Mouse (Mus musculus) adrenal gland, postnatal 10 days (tissue): ENCODE measurements around the gene Gm47985. TPM values are rescaled to one million over a fixed set of nuclear protein-coding genes. Genes with fewer than 3 reads are reported as not detected.
"Not testable (repeated sequence)": the region's sequence is repeated elsewhere in the genome, so short reads cannot be mapped to it uniquely, and the experiment has no call there.

Experiments
- DNase-seq: peaks from one replicate; pipeline ENCODE4 v3.0.0; 2021; ENCODE audit warnings: mixed read lengths
- total RNA-seq, 2 experiments: library from RNA; stranded (reverse); gene quantifications; 2 replicates each; pipeline ENCODE4 v1.2.3; 2021

Gene Gm47985
- total RNA-seq, 2 experiments from 2014 or later, result not detected

GRCm38 (mm10) chr1:151177030-151177936, 5.1 kb upstream of the Gm47985 start:
- peak; percentile 17 for DNase-seq

GRCm38 (mm10) chr1:151177937-151178271, 4.4 kb upstream of the Gm47985 start:
- peak; percentile 13 for DNase-seq

DNA sequence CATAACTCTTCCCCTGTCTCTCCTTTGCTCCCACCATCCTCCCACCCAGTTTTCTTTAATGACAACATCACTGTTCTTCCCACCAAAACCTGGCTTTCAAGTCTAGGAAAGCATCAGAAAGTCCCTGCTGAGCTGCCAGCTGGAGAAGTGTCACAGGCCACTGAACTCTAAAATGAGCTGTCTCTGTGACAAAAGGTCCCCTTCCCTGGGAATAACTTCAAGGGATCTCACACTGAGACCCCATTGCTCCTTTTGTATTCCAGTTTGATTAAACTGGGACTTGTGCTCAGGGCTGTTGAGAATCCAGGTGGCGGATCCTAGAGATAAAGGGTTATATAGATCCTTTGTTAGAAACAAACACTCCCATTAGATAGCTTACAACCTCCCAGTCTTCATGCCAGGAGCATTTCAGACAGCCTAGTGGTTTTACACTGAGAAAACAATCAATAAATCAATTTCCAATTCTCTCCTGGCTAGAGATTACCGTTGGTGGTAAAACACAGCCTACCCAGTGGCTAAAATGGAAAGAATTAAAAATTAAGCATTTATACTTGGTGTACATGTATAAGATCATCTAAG, 3.7 kb upstream of the Gm47985 start:
- no peak for DNase-seq

GRCm38 (mm10) chr1:151180167-151180566, 2.2 kb upstream of the Gm47985 start:
- no peak for DNase-seq

DNA sequence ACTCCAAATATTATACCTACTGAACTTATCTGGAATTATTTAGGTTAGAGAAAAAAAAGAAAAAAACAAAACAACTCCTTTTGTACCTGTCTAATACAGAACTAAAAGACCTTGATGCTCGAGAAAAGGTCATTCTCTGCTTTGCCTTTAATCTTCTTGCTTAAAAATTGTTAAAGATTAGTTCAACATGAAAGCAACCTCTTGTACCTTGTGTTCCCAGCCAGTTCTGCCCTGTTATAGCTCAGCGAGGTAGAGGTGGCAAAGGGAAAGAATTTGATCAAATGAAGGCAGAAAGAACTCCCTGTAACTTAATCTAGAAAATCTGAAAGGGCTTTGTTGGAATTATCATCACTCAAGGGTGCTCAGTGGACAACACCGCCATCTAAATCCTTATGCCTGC, 3.8 kb downstream of the Gm47985 start:
- not testable (repeated sequence) for DNase-seq

GRCm38 (mm10) chr1:151186879-151187424, 4.6 kb downstream of the Gm47985 start:
- DNase-seq, result not testable (repeated sequence)

- DNase-seq, result no peak
Measured at GRCm38 (mm10) chr1:151188469-151188868, 6.1 kb downstream of the Gm47985 start.

GRCm38 (mm10) chr1:151192075-151192474, 9.7 kb downstream of the Gm47985 start, which contains the start of gene Gm8947:
Gm8947 (plus strand) TSS chr1:151192376.
- DNase-seq, result not testable (repeated sequence)

GRCm38 (mm10) chr1:151192739-151193138, 10.4 kb downstream of the Gm47985 start:
- DNase-seq, result not testable (repeated sequence)

- DNase-seq, result not testable (repeated sequence)
Measured at GRCm38 (mm10) chr1:151195986-151196385, 13.6 kb downstream of the Gm47985 start.

DNA sequence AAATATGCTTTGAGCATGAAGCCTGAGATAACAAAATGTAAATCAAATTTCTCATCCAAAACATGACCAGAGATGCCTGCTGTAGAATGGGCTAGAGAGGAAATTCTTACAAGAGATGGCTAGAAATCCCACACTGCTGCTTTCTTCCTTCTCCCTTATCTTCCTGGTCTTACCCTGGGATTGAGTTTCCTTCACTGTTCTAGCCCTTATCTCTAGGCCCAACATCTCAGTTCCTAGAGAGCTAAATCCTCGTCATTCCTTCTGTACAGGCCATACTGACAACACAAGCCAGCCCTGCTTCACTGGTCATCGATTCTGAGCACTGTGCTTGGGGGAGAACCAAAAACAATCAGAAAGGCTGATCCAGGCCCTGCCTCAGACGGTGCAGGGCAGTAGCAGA, 14.4 kb downstream of the Gm47985 start:
- not testable (repeated sequence) for DNase-seq

GRCm38 (mm10) chr1:151198120-151198519, 15.8 kb downstream of the Gm47985 start, which contains the start of gene Gm47995:
Gm47995 (plus strand) TSS chr1:151198448.
- not testable (repeated sequence) for DNase-seq

- not testable (repeated sequence) for DNase-seq
Measured at GRCm38 (mm10) chr1:151200620-151201019, 18.3 kb downstream of the Gm47985 start.

- not testable (repeated sequence) for DNase-seq
Measured at GRCm38 (mm10) chr1:151202771-151203170, 20.4 kb downstream of the Gm47985 start.

DNA sequence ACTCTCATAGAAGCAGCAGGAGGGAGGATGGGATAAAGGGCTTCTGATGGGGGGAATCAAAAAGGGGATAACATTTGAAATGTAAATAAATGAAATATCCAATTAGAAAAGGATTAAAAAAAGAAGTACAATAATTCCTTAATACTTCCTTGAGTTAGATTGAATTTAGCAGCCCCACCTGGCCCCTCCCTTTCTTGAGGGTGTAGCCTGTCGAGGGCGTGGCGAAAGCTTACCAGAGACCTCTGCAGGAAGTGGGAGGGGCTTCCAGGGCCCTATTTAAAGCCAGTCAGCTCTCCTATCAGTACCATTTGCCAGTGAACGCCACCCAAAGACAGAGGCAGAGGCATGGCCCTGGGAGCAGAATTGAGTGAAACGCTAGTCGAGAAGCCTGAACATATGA, 21.5 kb downstream of the Gm47985 start, which contains the start of gene 3110040M04Rik:
Gene 3110040M04Rik (plus strand): TSS at position 304 of the 400 bp plus-strand sequence.
- DNase-seq, result not testable (repeated sequence)

- not testable (repeated sequence) for DNase-seq
Measured at GRCm38 (mm10) chr1:151208493-151208892, 26.2 kb downstream of the Gm47985 start.

- not testable (repeated sequence) for DNase-seq
Measured at GRCm38 (mm10) chr1:151208944-151209343, 26.6 kb downstream of the Gm47985 start.

DNA sequence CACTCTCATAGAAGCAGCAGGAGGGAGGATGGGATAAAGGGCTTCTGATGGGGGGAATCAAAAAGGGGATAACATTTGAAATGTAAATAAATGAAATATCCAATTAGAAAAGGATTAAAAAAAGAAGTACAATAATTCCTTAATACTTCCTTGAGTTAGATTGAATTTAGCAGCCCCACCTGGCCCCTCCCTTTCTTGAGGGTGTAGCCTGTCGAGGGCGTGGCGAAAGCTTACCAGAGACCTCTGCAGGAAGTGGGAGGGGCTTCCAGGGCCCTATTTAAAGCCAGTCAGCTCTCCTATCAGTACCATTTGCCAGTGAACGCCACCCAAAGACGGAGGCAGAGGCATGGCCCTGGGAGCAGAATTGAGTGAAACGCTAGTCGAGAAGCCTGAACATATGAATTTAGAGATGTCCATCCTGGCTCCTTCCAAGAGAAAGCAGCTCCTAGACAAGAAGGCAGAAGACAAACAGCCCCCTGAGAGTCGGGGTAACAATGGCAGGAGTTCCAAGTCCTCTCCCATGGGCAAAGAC, 27.6 kb downstream of the Gm47985 start, which contains the start of gene Gm47996:
Gene Gm47996 (plus strand): TSS at position 308 of the 532 bp plus-strand sequence.
- not testable (repeated sequence) for DNase-seq

GRCm38 (mm10) chr1:151211666-151212065, 29.3 kb downstream of the Gm47985 start:
- not testable (repeated sequence) for DNase-seq

- no peak for DNase-seq
Measured at GRCm38 (mm10) chr1:151214862-151215261, 32.5 kb downstream of the Gm47985 start.

DNA sequence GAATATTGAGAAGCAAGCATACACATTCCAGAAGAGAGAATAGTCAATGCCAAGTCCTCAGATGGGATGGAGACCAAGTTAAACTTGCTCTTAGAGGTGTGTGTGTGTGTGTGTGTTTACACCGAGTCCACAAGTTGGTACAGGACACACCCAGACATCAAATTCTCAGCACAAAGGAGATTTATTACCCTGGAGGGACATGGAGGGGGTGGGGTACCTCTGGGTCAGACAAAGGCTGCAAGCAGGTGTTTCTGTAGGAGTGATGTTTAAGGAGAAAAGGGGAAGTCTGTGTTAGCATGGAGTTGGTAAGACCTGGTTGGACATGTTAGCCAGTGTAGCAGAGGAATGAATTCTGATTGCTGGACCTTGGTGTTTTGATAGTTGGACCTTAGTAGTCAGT, 33.6 kb downstream of the Gm47985 start:
- no peak for DNase-seq

- no peak for DNase-seq
Measured at GRCm38 (mm10) chr1:151216417-151216816, 34.1 kb downstream of the Gm47985 start.
